Mouse (Mus musculus) cerebellum, adult 11-12 months (tissue): ENCODE measurements around the gene Sgsm2.

Experiments used
- DNase-seq: peaks from one replicate; pipeline ENCODE4 v3.0.0; 2022

Gene Sgsm2

GRCm38 (mm10) chr11:74896901-74897677 is at the start of gene Sgsm2:
TSS of gene Sgsm2 (minus strand) at chr11:74897060.
- peak; percentile 69 for DNase-seq

GRCm38 (mm10) chr11:74946348-74946747 is 49.5 kb upstream of the Sgsm2 start:
- no peak for DNase-seq

GRCm38 (mm10) chr11:74930391-74930790 is 33.5 kb upstream of the Sgsm2 start:
- DNase-seq, result no peak

GRCm38 (mm10) chr11:74929111-74929510 is 32.3 kb upstream of the Sgsm2 start:
- no peak for DNase-seq

- no peak for DNase-seq
Observed at GRCm38 (mm10) chr11:74927236-74927725, 30.4 kb upstream of the Sgsm2 start.

- DNase-seq, result no peak
Observed at GRCm38 (mm10) chr11:74926388-74927005, 29.6 kb upstream of the Sgsm2 start.

- peak; percentile 95 for DNase-seq
Observed at GRCm38 (mm10) chr11:74925577-74926387, 28.9 kb upstream of the Sgsm2 start, which contains the start of the genes Smg6 and Srr. TSS of gene Smg6 (plus strand) at chr11:74925823. TSS of gene Srr (minus strand) at chr11:74925948.

- peak; percentile 32 for DNase-seq
Observed at GRCm38 (mm10) chr11:74924149-74924548, 27.3 kb upstream of the Sgsm2 start.

GRCm38 (mm10) chr11:74919249-74919648 is 22.4 kb upstream of the Sgsm2 start:
- no peak for DNase-seq

GRCm38 (mm10) chr11:74912492-74912891 is 15.6 kb upstream of the Sgsm2 start:
- DNase-seq, result no peak

GRCm38 (mm10) chr11:74909978-74910377 is 13.1 kb upstream of the Sgsm2 start:
- DNase-seq, result no peak

GRCm38 (mm10) chr11:74908618-74909399 is 11.9 kb upstream of the Sgsm2 start:
- no peak for DNase-seq

- DNase-seq, result no peak
Observed at GRCm38 (mm10) chr11:74907850-74908249, 11.0 kb upstream of the Sgsm2 start.

GRCm38 (mm10) chr11:74902416-74902815 is 5.6 kb upstream of the Sgsm2 start:
- DNase-seq, result no peak

- no peak for DNase-seq
Observed at GRCm38 (mm10) chr11:74901555-74901954, 4.7 kb upstream of the Sgsm2 start.

GRCm38 (mm10) chr11:74898517-74898827 is 1.6 kb upstream of the Sgsm2 start:
- no peak for DNase-seq

- peak; percentile 89 for DNase-seq
Observed at GRCm38 (mm10) chr11:74897678-74898516, 1.0 kb upstream of the Sgsm2 start, which contains the start of gene Tsr1. TSS of gene Tsr1 (plus strand) at chr11:74898071.

GRCm38 (mm10) chr11:74895980-74896900 is 620 bp downstream of the Sgsm2 start:
- DNase-seq, result peak; percentile 73

GRCm38 (mm10) chr11:74894619-74895018 is 2.2 kb downstream of the Sgsm2 start:
- DNase-seq, result no peak

GRCm38 (mm10) chr11:74883098-74883497 is 13.8 kb downstream of the Sgsm2 start:
- DNase-seq, result peak; percentile 80
